Mouse (Mus musculus): ENCODE measurements at regions not wholly inside any gene's neighbourhood (a gene's known extent, or its start where the extent isn't known, plus 50 kb on each side); places are given as distances from the start of the nearest gene placed in this dataset.
A peak's percentile ranks its signal among the peaks of the same experiment; 100 is the strongest.

GRCm38 (mm10) chr4:142302724-142303120 is 63.5 kb upstream of the Kazn start:
- no peaks in the 10 kb centered on the region for H3K9me3 ChIP-seq

GRCm38 (mm10) chr4:142302041-142302723 is 63.0 kb upstream of the Kazn start:
- H3K36me3 ChIP-seq: no peaks in the 10 kb centered on the region
- ATAC-seq: peak; percentile 18; the same call in 1 of the 2 replicates
- no peaks in the 10 kb centered on the region for H3K9me3 ChIP-seq
- 25% methylated on average over 8 of the region's 8 CpGs for WGBS
- peak overlapping the region; percentile 40 for H3K27ac ChIP-seq
- H3K4me2 ChIP-seq (replicated peaks): no peak overlapping the region
- H3K27me3 ChIP-seq: no peaks in the 10 kb centered on the region
- H3K4me1 ChIP-seq (replicated peaks): peaks cover 54% of the 10 kb centered on the region
- H3K9ac ChIP-seq (replicated peaks): 0 out of 2 replicates have a peak overlapping the region, but pooled peaks have one; percentile 29
- no peak overlapping the region for H3K4me3 ChIP-seq (replicated peaks)

More at GRCm38 (mm10) chr4:142302724-142303120, 63.5 kb upstream of the Kazn start:
- Histone ChIP-seq H3K27ac (peak overlapping the region; percentile 40; the same call in 1 of the 2 replicates), H3K4me1 (replicated peaks) (peaks cover 54% of the 10 kb centered on the region), H3K4me2 (replicated peaks) (no peak overlapping the region), H3K36me3 (no peaks in the 10 kb centered on the region), H3K27me3 (no peaks in the 10 kb centered on the region), H3K4me3 (replicated peaks) (no peak overlapping the region), H3K9ac (replicated peaks) (0 out of 2 replicates have a peak overlapping the region, but pooled peaks have one; percentile 29)
- no peak for ATAC-seq
- WGBS: 41% methylated on average over 2 of the region's 2 CpGs

GRCm38 (mm10) chr4:142298770-142299337 is 59.7 kb upstream of the Kazn start:
- Histone ChIP-seq H3K4me1 (replicated peaks) (peaks cover 57% of the 10 kb centered on the region), H3K27me3 (no peaks in the 10 kb centered on the region), H3K27ac (peak overlapping the region; percentile 40; the same call in 1 of the 2 replicates), H3K9me3 (no peaks in the 10 kb centered on the region), H3K9ac (replicated peaks) (no peak overlapping the region), H3K36me3 (no peaks in the 10 kb centered on the region), H3K4me2 (replicated peaks) (no peak overlapping the region), H3K4me3 (replicated peaks) (no peak overlapping the region)
- no peak for ATAC-seq
- WGBS: 42% methylated on average over 10 of the region's 10 CpGs

DNA sequence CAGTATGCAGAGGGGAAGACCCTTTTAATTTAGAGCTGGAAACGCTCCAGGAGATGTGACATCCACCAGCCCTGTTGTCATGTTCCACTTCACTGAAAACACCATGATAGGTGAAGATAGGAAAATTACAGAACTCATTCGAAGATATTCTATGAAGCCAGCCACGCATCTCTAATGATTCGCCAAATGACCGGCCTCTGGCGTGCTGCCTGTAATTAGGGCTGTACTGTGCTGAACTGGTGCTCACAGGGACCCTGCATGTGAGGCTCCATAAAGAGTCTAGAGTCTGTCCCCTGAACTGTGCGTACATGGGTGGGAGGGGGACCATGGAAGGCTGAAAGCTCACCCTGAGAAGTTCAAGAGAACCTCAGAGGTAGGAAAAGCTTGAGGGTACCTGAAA is 53.6 kb upstream of the Kazn start:
- peak; percentile 66 for ATAC-seq
- Histone ChIP-seq H3K36me3 (no peaks in the 10 kb centered on the region), H3K9ac (replicated peaks) (no peak overlapping the region), H3K9me3 (no peaks in the 10 kb centered on the region), H3K4me2 (replicated peaks) (no peak overlapping the region), H3K4me1 (replicated peaks) (peaks cover 24% of the 10 kb centered on the region), H3K4me3 (replicated peaks) (no peak overlapping the region), H3K27ac (peak overlapping the region; percentile 44; the same call in 1 of the 2 replicates), H3K27me3 (no peaks in the 10 kb centered on the region)
- 66% methylated on average over 7 of the region's 7 CpGs for WGBS

DNA sequence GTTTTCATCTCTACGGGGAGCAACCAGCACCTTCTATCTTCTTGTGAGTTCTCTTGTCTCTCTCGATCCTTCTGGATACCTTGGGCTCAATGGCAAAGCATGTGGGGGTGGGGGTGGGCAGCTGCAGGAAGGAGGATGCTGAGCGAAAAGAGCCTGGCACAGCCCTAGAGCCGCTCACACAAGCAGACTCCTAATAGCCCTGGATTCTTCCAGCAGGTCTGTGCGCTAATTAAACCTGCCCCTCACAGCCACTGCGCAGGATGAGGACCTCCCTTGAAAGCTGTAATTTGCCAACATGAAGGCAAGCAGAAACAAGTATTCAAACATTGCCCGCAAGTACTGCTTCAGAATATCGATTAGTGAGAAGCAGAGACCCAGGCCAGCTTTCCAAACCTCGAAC is 53.1 kb upstream of the Kazn start:
- Histone ChIP-seq H3K4me1 (replicated peaks) (peaks cover 24% of the 10 kb centered on the region), H3K36me3 (no peaks in the 10 kb centered on the region), H3K4me3 (replicated peaks) (no peak overlapping the region), H3K4me2 (replicated peaks) (no peak overlapping the region), H3K9ac (replicated peaks) (no peak overlapping the region), H3K9me3 (no peaks in the 10 kb centered on the region), H3K27ac (peak overlapping the region; percentile 35), H3K27me3 (no peaks in the 10 kb centered on the region)
- peak; percentile 64 for ATAC-seq
- 67% methylated on average over 9 of the region's 9 CpGs for WGBS

GRCm38 (mm10) chr4:142291366-142291765 is 52.2 kb upstream of the Kazn start:
- Histone ChIP-seq H3K36me3 (no peaks in the 10 kb centered on the region), H3K9ac (replicated peaks) (no peak overlapping the region), H3K27ac (no peak overlapping the region), H3K4me1 (replicated peaks) (peaks cover 21% of the 10 kb centered on the region), H3K4me2 (replicated peaks) (no peak overlapping the region), H3K9me3 (no peaks in the 10 kb centered on the region), H3K4me3 (replicated peaks) (no peak overlapping the region), H3K27me3 (no peaks in the 10 kb centered on the region)
- no peak for ATAC-seq
- WGBS: 83% methylated on average over 3 of the region's 3 CpGs
